Mouse (Mus musculus): ENCODE measurements around the gene Ccr1. TPM values are rescaled to one million over a fixed set of nuclear protein-coding genes. Genes with fewer than 3 reads are reported as not detected.

Gene Ccr1
- polyA plus RNA-seq (2016; fragmentation: Nextera tagmentation; extraction: Ambion mirVana), result 0.53 and 0.81 TPM in 2 replicates

DNA sequence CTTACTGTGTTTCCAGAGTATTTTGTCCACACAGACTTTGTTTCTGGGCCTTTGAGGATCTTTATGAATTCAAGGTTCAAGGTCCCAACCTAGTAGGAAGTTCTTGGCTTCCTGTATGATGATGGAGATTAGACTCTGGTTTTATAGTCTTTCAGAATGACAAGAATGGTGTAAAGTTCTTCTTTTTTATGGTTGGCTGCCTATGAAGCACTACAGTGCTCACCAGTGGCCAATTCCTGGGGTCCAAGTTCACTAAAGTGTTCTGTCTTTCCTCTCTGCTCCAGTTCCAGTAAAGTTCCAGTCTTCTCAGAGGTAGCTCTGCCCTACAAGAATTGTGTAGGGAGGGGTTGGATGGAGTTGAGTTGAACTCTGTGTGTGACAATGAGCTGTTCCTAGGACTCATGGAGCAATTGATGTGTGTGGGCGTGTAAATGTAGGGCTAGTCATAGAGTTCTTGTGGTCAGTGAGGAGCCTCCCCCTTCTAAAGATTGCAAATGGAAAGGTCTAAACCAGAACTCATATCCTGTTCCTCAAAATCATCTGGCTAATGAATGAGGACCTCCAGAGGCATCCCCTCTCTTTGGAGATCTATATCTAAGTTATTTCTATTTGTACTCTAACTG lies at the start of gene Ccr1:
Gene Ccr1 (minus strand): TSS at position 403 of the 623 bp plus-strand sequence.
- H3K9me3 ChIP-seq, result no peaks in the 10 kb centered on the region
- no peaks in the 10 kb centered on the region for H3K36me3 ChIP-seq (replicated peaks)
- no peaks in the 10 kb centered on the region for H3K27me3 ChIP-seq (ENCODE audit: poor library complexity, severe bottlenecking)
- no peak within 1 kb of the TSS for H3K27ac ChIP-seq
- H3K4me1 ChIP-seq, result no peaks in the 10 kb centered on the region
- no peak within 1 kb of the TSS for H3K4me3 ChIP-seq
- DNase-seq (ENCODE audit: extremely low spot score, low spot score), result no peak
- 80% methylated on average over 1 of the region's 1 CpGs for WGBS

DNA sequence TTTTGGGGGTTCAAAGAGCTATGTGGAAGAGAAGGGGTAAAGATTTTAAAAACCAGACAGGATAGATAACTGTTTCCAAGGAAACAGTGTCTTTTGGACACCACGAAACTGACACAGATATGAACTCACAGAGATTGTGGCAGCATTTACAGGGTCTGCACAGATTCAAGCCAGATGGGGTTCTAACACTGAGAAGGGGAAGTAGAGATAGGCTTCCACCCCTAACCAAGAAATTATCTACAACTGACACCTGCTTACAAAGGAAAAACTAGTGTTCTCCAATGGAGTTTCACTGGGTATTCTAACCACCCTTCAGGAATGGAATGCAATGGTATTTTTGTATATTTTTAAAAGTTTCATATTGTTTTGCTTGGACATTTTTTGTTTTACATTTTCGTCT lies 47.6 kb upstream of the Ccr1 start:
- DNase-seq (ENCODE audit: extremely low spot score, low spot score), result no peak
- WGBS, result 82% methylated on average over 2 of the region's 2 CpGs
- no peaks in the 10 kb centered on the region for H3K27me3 ChIP-seq (ENCODE audit: poor library complexity, severe bottlenecking)
- H3K27ac ChIP-seq, result no peak overlapping the region
- no peak overlapping the region for H3K4me3 ChIP-seq
- H3K9me3 ChIP-seq, result no peaks in the 10 kb centered on the region
- H3K36me3 ChIP-seq (replicated peaks), result no peaks in the 10 kb centered on the region
- H3K4me1 ChIP-seq, result no peaks in the 10 kb centered on the region

DNA sequence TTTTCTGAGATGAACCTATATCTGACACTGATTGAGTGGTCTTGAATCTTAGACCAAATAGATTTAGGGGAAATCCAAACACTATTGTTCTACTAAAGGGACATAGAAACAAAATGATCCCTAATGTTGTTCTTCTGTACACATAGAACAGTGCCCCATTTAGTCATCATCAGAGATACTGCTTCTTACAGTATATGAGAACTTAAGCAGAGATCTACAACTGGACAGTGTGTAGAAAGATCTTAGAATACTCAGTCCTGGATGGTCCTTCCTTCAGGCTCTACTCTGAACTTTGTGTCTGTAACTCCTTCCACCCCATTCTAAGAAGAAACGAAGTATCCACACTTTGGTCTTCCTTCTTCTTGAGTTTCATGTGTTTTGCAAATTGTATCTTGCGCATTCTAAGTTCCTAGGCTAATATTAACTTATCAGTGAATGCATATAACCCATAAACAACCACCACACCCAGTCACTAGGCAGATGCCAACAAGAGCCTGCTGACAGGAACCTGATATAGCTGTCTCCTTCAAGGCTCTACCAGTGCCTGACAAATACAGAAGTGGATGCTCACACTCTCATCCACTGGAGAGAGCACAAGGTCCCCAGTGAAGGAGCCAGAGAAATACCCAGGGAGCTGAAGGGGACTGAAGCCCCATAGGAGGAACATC lies 46.6 kb upstream of the Ccr1 start:
- 78% methylated on average over 2 of the region's 2 CpGs for WGBS
- Histone ChIP-seq H3K36me3 (replicated peaks) (no peaks in the 10 kb centered on the region), H3K4me1 (no peaks in the 10 kb centered on the region), H3K4me3 (no peak overlapping the region), H3K27ac (no peak overlapping the region), H3K9me3 (no peaks in the 10 kb centered on the region), H3K27me3 (ENCODE audit: poor library complexity, severe bottlenecking) (no peaks in the 10 kb centered on the region)
- DNase-seq (ENCODE audit: extremely low spot score, low spot score), result no peak

DNA sequence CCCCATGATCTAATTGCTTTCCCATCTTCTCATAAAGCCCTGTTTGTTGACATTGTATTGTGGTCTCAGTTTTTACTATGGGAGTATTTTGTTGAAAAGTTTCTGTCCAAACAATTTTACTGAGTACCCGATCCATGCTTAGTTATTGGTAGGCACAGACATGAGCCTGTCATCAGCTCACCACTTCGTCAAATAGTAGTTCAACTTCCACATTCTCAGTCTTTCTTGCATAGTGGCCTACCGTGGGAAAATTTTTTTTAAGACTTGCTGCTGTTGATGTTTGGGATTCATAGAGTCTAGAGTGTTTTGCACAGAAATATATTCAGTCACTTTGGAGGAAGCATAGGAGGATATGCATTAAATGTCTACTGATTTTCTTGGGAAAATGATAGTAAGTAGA lies 44.8 kb upstream of the Ccr1 start:
- no peaks in the 10 kb centered on the region for H3K9me3 ChIP-seq
- no peaks in the 10 kb centered on the region for H3K4me1 ChIP-seq
- no peaks in the 10 kb centered on the region for H3K36me3 ChIP-seq (replicated peaks)
- WGBS, result 88% methylated on average over 3 of the region's 3 CpGs
- H3K27ac ChIP-seq, result no peak overlapping the region
- DNase-seq (ENCODE audit: extremely low spot score, low spot score), result no peak
- H3K27me3 ChIP-seq (ENCODE audit: poor library complexity, severe bottlenecking), result no peaks in the 10 kb centered on the region
- no peak overlapping the region for H3K4me3 ChIP-seq

DNA sequence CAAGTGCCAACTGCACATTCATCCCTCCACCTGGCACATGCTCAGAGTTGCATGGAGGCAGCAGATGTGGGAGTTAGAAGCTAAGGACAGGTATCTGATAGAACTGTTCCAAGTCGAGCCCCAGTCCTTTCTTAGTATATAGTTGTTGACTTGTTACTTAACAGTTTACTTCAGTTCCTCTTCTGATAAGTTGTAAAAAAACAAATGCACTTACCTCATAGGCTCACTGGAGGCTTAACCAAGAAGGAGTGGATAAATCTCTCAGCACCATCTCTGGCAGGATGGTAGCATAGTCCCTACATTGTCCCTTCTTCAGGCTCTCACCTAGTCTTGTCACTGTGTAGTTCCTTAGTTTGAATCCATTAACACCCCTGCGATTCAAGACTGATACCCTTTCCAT lies 44.2 kb upstream of the Ccr1 start:
- Histone ChIP-seq H3K4me1 (no peaks in the 10 kb centered on the region), H3K36me3 (replicated peaks) (no peaks in the 10 kb centered on the region), H3K27ac (no peak overlapping the region), H3K27me3 (ENCODE audit: poor library complexity, severe bottlenecking) (no peaks in the 10 kb centered on the region), H3K4me3 (no peak overlapping the region), H3K9me3 (no peaks in the 10 kb centered on the region)
- WGBS, result 80% methylated on average over 2 of the region's 2 CpGs
- DNase-seq (ENCODE audit: extremely low spot score, low spot score), result no peak

DNA sequence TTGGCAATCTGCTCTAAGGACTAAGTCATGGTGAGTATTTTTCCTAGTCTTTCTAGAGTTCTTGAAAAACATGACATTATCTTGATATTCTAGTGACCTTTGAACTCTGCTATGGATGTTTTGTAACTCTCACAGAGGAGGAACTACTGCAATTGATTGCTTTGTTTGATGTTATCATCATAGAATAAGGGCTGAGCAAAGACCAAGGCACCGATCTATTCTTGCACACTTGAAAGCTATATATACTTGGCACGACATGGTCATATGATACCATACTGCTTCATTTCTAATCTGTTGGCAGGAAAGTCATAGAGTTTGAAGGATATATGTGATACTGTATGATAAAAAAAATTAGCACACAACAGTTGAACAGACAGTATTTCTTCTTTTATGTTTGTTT lies 31.3 kb upstream of the Ccr1 start:
- no peaks in the 10 kb centered on the region for H3K4me1 ChIP-seq

DNA sequence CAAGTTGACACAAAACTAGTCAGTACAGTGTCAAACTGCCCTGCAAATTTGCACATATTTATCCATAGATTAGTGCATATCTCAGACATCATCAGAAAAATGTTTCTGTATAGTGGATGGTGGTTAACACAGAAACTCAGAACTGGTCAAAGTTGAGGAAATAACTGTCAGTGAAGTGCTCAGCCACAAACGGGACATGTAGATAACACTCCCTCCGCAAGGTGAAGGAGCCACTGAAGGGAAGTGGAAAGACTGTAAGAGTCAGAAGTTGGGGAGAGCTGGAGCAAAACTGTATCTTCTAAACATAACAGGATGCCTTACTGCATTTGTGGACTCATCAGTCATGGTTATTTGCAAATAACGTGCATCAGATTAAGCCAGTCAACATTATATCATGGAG lies 29.2 kb upstream of the Ccr1 start:
- WGBS, result 81% methylated on average over 3 of the region's 3 CpGs

More for the DNA sequence above, 31.3 kb upstream of the Ccr1 start:
- H3K27ac ChIP-seq, result no peak overlapping the region
- no peak overlapping the region for H3K4me3 ChIP-seq
- no peaks in the 10 kb centered on the region for H3K9me3 ChIP-seq
- no peaks in the 10 kb centered on the region for H3K36me3 ChIP-seq (replicated peaks)
- no peak for DNase-seq (ENCODE audit: extremely low spot score, low spot score)
- H3K27me3 ChIP-seq (ENCODE audit: poor library complexity, severe bottlenecking), result no peaks in the 10 kb centered on the region
- 87% methylated on average over 2 of the region's 2 CpGs for WGBS

DNA sequence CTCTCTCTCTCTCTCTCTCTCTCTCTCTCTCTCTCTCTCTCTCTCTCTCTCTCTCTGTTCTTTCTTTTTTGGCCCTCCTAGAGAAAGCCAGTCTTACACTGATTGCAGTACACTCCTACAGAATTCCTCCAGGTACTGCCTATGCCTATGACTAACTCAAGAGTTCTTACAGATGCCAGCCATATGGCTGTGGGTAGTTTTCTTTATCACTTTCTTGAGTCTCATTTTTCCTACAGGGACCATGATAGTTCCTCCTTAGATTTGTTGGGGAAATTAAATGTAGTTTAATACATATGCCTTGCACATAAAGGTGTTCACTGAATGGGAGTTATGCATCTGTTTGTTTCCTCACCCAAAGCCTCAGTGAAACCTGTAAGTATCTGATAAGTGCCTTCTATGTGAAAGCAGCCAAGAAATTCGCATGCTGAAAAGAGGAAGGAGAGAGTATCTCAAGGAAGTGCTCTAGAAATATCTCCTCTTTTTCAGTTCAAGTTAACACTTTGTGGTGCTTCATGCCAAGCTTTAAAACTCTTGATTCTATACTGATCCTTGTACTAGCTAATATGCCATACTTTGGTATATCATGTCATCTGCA lies 22.9 kb upstream of the Ccr1 start:
- H3K4me1 ChIP-seq, result no peaks in the 10 kb centered on the region
- 52% methylated on average over 1 of the region's 1 CpGs for WGBS
- H3K27me3 ChIP-seq (ENCODE audit: poor library complexity, severe bottlenecking), result no peaks in the 10 kb centered on the region
- DNase-seq (ENCODE audit: extremely low spot score, low spot score), result no peak
- H3K9me3 ChIP-seq, result no peaks in the 10 kb centered on the region
- H3K4me3 ChIP-seq, result no peak overlapping the region
- H3K27ac ChIP-seq, result no peak overlapping the region
- no peaks in the 10 kb centered on the region for H3K36me3 ChIP-seq (replicated peaks)

More for the DNA sequence above, 29.2 kb upstream of the Ccr1 start:
- H3K9me3 ChIP-seq, result no peaks in the 10 kb centered on the region
- H3K27me3 ChIP-seq (ENCODE audit: poor library complexity, severe bottlenecking), result no peaks in the 10 kb centered on the region
- DNase-seq (ENCODE audit: extremely low spot score, low spot score), result no peak
- no peaks in the 10 kb centered on the region for H3K4me1 ChIP-seq
- H3K27ac ChIP-seq, result no peak overlapping the region
- no peaks in the 10 kb centered on the region for H3K36me3 ChIP-seq (replicated peaks)
- H3K4me3 ChIP-seq, result no peak overlapping the region

DNA sequence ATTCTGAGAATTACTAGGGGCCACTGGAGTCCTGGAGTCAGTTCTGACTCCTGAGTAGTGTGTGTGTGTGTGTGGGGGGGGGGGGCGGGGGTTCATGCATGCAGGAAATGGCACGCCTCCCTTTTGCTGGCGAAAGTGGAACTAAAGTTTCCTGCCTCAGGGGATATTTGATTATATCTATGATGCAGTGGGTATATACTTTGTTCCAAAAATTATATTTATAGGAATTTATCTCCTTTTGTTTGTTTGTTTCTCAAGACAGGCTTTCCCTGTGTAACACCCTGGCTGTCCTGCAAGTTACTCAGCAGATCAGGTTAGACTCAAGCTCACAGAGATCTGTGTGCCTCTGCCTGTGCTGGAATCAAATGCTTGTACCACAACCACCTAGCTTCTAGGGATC lies 21.2 kb upstream of the Ccr1 start:
- Histone ChIP-seq H3K27ac (no peak overlapping the region), H3K9me3 (no peaks in the 10 kb centered on the region), H3K4me1 (no peaks in the 10 kb centered on the region), H3K36me3 (replicated peaks) (no peaks in the 10 kb centered on the region), H3K4me3 (no peak overlapping the region), H3K27me3 (ENCODE audit: poor library complexity, severe bottlenecking) (no peaks in the 10 kb centered on the region)
- DNase-seq (ENCODE audit: extremely low spot score, low spot score), result no peak
- WGBS, result 86% methylated on average over 3 of the region's 3 CpGs

DNA sequence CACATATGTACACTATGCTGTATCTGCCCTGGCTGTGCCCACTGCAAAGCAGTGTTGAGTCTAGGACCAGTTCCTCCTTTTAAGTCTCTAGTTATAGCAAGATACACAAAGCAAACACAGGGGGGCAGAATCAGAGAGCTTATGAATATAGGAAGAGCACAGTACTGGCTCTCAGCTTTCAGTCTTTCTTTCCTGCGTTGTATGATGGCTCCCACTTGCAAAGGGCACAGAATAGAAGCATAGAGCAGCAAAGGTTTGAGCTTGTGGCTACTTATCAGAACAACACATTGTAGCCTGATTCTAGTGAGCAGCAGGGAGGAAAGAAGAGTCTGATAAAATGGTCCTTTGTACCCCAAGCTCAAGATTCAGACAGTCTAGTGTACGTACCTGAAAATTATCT lies 17.7 kb upstream of the Ccr1 start:
- H3K4me1 ChIP-seq, result no peaks in the 10 kb centered on the region
- H3K4me3 ChIP-seq, result no peak overlapping the region
- H3K27ac ChIP-seq, result no peak overlapping the region
- no peak for DNase-seq (ENCODE audit: extremely low spot score, low spot score)
- no peaks in the 10 kb centered on the region for H3K36me3 ChIP-seq (replicated peaks)
- 86% methylated on average over 2 of the region's 2 CpGs for WGBS
- H3K27me3 ChIP-seq (ENCODE audit: poor library complexity, severe bottlenecking), result no peaks in the 10 kb centered on the region
- H3K9me3 ChIP-seq, result no peaks in the 10 kb centered on the region

DNA sequence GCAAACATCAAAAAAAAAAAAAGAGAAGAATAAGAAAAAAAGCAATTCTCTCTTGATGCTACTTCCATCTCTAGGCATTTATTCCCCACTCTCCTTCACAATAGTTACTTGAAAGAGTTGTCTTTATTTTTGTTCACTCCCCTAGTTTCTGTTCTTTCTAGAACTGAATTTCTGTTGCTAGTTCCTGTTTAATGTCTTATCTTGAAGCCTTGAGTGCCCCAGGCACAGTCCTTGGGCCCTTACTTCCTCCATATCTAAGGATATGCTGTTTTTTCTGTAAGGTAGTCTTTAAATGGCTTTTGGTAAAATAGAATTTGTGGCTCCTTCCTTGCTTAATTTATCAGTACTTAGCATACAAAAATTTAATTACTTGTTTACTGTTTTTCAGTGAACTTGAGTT lies 16.5 kb upstream of the Ccr1 start:
- Histone ChIP-seq H3K36me3 (replicated peaks) (no peaks in the 10 kb centered on the region), H3K4me3 (no peak overlapping the region), H3K9me3 (no peaks in the 10 kb centered on the region), H3K27me3 (ENCODE audit: poor library complexity, severe bottlenecking) (no peaks in the 10 kb centered on the region), H3K27ac (no peak overlapping the region), H3K4me1 (no peaks in the 10 kb centered on the region)
- no peak for DNase-seq (ENCODE audit: extremely low spot score, low spot score)

DNA sequence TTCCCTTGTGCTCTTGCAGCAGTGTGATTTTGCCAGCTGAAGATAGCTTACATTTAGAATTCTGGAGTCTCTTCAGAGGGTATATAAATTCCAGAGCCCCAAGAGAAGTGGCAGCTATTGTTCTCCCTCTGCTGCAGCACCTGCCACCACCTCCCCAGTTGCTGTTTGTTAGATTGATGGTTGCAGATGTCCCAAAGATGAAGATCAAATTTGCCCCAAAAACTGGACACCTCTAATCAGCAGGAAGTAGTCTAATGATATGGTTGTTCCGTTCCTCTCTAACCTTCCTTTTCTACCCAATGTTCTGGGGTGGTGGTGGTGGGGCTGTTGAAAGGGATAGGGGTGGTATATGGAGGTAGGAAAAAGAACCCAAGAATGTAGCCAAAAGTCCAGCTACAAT lies 14.2 kb upstream of the Ccr1 start:
- no peak overlapping the region for H3K27ac ChIP-seq
- H3K4me1 ChIP-seq, result no peaks in the 10 kb centered on the region
- no peak for DNase-seq (ENCODE audit: extremely low spot score, low spot score)
- no peaks in the 10 kb centered on the region for H3K36me3 ChIP-seq (replicated peaks)
- no peak overlapping the region for H3K4me3 ChIP-seq
- 97% methylated on average over 1 of the region's 1 CpGs for WGBS
- H3K27me3 ChIP-seq (ENCODE audit: poor library complexity, severe bottlenecking), result no peaks in the 10 kb centered on the region
- H3K9me3 ChIP-seq, result no peaks in the 10 kb centered on the region

DNA sequence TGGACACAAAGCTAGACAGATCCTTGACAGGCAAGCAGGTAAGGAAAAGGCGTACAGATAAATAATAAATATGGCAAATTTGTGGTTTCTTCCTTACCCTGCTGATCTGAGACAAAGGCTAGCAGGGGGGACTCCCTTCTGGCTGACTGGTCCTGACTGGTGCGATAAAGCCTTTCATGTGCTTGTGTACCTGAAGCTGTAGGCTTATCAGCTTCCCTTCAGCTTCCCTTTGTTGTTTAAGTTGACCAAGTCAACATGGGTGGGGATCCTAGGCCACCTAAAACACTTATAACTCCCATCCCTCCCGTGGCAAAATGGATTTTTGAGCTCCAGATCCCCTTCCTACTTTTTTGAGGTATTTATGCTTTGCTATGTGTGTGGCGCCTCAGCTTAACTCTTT lies 13.4 kb upstream of the Ccr1 start:
- WGBS, result 78% methylated on average over 4 of the region's 4 CpGs
- H3K27me3 ChIP-seq (ENCODE audit: poor library complexity, severe bottlenecking), result no peaks in the 10 kb centered on the region
- no peak overlapping the region for H3K4me3 ChIP-seq
- no peak overlapping the region for H3K27ac ChIP-seq
- H3K4me1 ChIP-seq, result no peaks in the 10 kb centered on the region
- H3K9me3 ChIP-seq, result no peaks in the 10 kb centered on the region
- DNase-seq (ENCODE audit: extremely low spot score, low spot score), result no peak
- no peaks in the 10 kb centered on the region for H3K36me3 ChIP-seq (replicated peaks)

Data from forebrain, embryonic 10.5 days (tissue).